Comparison of ENCODE assay signal across 8 mouse cellular contexts in genomic region chr15:80945851-80946250, GRCm38 (mm10). TPM values are rescaled to one million over a fixed set of nuclear protein-coding genes. Genes with fewer than 3 reads are reported as not detected.
DNase-seq lines count a peak whose midpoint lies in the region; ATAC-seq lines count a peak whose summit lies in the region.

No protein-coding gene starts in this region.

- DNase-seq in cerebellum, adult 9-11 months = peak; percentile 19
- DNase-seq in cerebellum, adult 11 months = no peak
- DNase-seq in right cerebral cortex, postnatal 10 days (ENCODE audit: low spot score in 2 of 2) = peak; percentile 57 to 58
- DNase-seq in right cerebral cortex, postnatal 25 days = no peak
- DNase-seq in heart, postnatal 36 days = no peak

- intact Hi-C loops in heart, postnatal 36 days (cut with DNase I) = loop anchor here (5.0 to 10.0 kb wide), 2 partner anchors 239 to 681 kb away; partner anchors contain the start of gene Rps19bp1

- ATAC-seq in erythroblast, adult 5-6 weeks (replicated peaks; ENCODE audit: low FRiP score, poor library complexity, severe bottlenecking) = peak; percentile 44
- peak; percentile 47; the same call in 1 of the 2 replicates for ATAC-seq in megakaryocyte, adult 5-6 weeks (ENCODE audit: poor library complexity, severe bottlenecking)
- ATAC-seq in activated CD4-positive, CD25-positive, alpha-beta regulatory T cell, adult 4 months = no peak

RNA-seq across cellular contexts. Expression of gene Adsl, which starts 2.4 kb away (rescaled TPM):
- 9.6 and 13.2 TPM in 2 replicates for total RNA-seq in erythroblast, adult 5-6 weeks (2015; ENCODE audit: low replicate concordance)
- 20.2 and 29.2 TPM in 2 replicates for total RNA-seq in erythroblast, adult 5-6 weeks (2017; ENCODE audit: low replicate concordance)
- 17.0 and 28.2 TPM in 2 replicates for total RNA-seq in megakaryocyte, adult 5-6 weeks (2015)
- 44.6 and 50.8 TPM in 2 replicates for total RNA-seq in megakaryocyte, adult 5-6 weeks (2017)
- polyA plus RNA-seq in activated CD4-positive, CD25-positive, alpha-beta regulatory T cell, adult 4 months (2017; shearing (Covaris generic)) = 100 to 1,000 TPM in 1 of 2 experiments, 10 to 100 TPM in 1; 98.5 to 114 TPM
- total RNA-seq in heart, postnatal 36 days (2021) = 10 to 100 TPM; 86.9 to 92.6 TPM

RNA-seq across cellular contexts. Expression of gene Sgsm3, which starts 31.7 kb away (rescaled TPM):
- 5.6 TPM in 1 of 2 replicates, not detected in the other for total RNA-seq in erythroblast, adult 5-6 weeks (2015; ENCODE audit: low replicate concordance)
- total RNA-seq in erythroblast, adult 5-6 weeks (2017; ENCODE audit: low replicate concordance) = 9.5 and 10.0 TPM in 2 replicates
- total RNA-seq in megakaryocyte, adult 5-6 weeks (2015) = 3.4 and 5.9 TPM in 2 replicates
- 20.0 and 20.7 TPM in 2 replicates for total RNA-seq in megakaryocyte, adult 5-6 weeks (2017)
- 1 to 10 TPM; 1.5 to 6.3 TPM for polyA plus RNA-seq in activated CD4-positive, CD25-positive, alpha-beta regulatory T cell, adult 4 months (2017; shearing (Covaris generic))
- total RNA-seq in heart, postnatal 36 days (2021) = 10 to 100 TPM; 10.7 to 11.2 TPM

Comparison
In these comparisons a context has a peak if more than half of its experiments do, and no peak if none do; other contexts are left out.
1. DNase-seq: peak in cerebellum, adult 9-11 months (single experiment) and right cerebral cortex, postnatal 10 days (2 of 2); none in cerebellum, adult 11 months (single experiment), right cerebral cortex, postnatal 25 days (single experiment) and heart, postnatal 36 days (0 of 2).